Mouse (Mus musculus): ENCODE results near the gene Lrmda.

- no peak for TF ChIP-seq POLR2A (IDR thresholded peaks at IDR 0.05; ENCODE audit: extremely low read depth, insufficient read depth, low read length)
- no peak for TF ChIP-seq CTCF (IDR thresholded peaks at IDR 0.05; ENCODE audit: low read depth, low read length)
These were observed 739.7 kb downstream of the Lrmda start for GRCm38 (mm10) chr14:22759216-22759615.

Measured in liver, adult 2 months (tissue).